Mouse (Mus musculus): ENCODE results near the gene Veph1.

DNA sequence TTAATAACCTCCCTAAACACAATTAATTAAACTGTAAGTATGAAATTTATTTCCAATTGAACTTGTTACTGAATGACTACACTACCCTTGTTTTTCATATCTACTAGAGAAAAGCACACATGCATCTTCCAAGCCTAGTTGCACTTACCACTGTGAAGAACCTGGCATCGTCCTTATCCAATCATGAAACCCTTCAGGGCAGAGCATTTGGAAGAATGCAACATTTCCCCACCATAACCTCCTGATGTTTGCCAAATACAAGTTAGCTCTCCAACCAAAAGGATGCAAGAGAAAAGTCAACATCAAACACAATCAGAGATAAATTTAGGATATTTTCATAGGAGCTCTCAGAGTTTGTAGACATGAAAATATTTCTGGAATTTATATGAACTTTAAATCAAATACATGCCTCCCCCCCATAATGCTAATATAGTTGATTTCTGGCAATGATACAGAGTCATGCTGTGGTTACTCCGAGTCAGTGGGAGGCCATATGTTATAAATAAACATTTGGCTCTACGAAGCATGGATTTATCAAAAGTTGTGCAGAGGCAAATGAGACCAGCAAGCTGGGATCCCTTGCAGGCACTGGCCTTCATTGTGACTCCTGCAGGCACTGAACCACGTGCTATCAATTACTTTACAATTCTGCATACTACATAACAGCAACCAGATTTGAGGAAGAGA lies 165.2 kb downstream of the Veph1 start:
- TF ChIP-seq ZC3H11A (IDR thresholded peaks at IDR 0.05; ENCODE audit: borderline replicate concordance, low read depth, low read length) (no peak), HCFC1 (IDR thresholded peaks at IDR 0.05; ENCODE audit: borderline replicate concordance, insufficient read depth, low read length) (no peak), ZNF384 (IDR thresholded peaks at IDR 0.05; ENCODE audit: low read depth, low read length) (no peak), MAFK (IDR thresholded peaks at IDR 0.05; ENCODE audit: insufficient read depth, low read depth, low read length) (no peak), CHD2 (IDR thresholded peaks at IDR 0.05; ENCODE audit: low read depth, low read length) (no peak)
